Mouse (Mus musculus) layer of hippocampus, adult 2 months (tissue): ENCODE measurements at regions not wholly inside any gene's neighbourhood (a gene's known extent, or its start where the extent isn't known, plus 50 kb on each side); places are given as distances from the start of the nearest gene placed in this dataset.

Source experiments
- DNase-seq, 2 experiments: peaks; one replicate each; pipeline ENCODE4 v3.0.0; 2022; ENCODE audit warnings: low spot score in 2 of 2
- H3K27ac ChIP-seq: fragments of 200-600 bp; 2 replicates; pipeline ENCODE4 v1.8.1; 2022
- H3K4me3 ChIP-seq: fragments of 200-600 bp; 2 replicates; pipeline ENCODE4 v1.8.1; 2022; ENCODE audit warnings: mild to moderate bottlenecking
- CTCF ChIP-seq: fragments of 200-600 bp; conservative IDR thresholded peaks from 2 replicates; pipeline ENCODE4 v1.8.1; 2022; ENCODE audit warnings: antibody characterized with exemption, mild to moderate bottlenecking, moderate library complexity
- microRNA-seq, 2 experiments: library from miRNA; unstranded; fragments of <30 nt; microRNA quantifications; one replicate each; pipeline ENCODE4 v1.2.0; 2021

DNA sequence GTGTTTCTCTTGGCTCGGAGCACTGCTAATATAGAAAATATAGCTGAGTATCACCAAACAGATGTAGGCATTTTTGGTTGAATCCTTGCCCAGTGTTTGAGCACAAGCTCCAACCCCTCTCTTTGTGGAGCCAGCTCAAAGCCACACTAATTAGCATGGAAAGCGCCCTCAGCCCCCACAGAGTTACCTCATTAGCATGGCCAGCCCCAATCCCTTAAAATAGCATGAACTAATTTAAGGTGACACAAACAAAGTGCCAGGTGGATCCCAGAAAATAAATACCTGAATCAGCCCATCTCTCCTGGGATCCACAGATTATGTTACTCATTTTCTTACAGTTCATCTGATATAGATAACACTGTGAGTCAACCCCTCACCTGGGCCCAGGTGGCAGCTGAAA is 79.7 kb upstream of the Ankrd50 start:
- DNase-seq, result no peak
- Histone ChIP-seq H3K27ac (no peak overlapping the region), H3K4me3 (no peak overlapping the region)
- no peak for TF ChIP-seq CTCF

GRCm38 (mm10) chr3:38561186-38561585 is 76.5 kb upstream of the Ankrd50 start:
- H3K27ac ChIP-seq, result no peak overlapping the region
- no peak for DNase-seq
- H3K4me3 ChIP-seq, result no peak overlapping the region
- TF ChIP-seq CTCF, result no peak

DNA sequence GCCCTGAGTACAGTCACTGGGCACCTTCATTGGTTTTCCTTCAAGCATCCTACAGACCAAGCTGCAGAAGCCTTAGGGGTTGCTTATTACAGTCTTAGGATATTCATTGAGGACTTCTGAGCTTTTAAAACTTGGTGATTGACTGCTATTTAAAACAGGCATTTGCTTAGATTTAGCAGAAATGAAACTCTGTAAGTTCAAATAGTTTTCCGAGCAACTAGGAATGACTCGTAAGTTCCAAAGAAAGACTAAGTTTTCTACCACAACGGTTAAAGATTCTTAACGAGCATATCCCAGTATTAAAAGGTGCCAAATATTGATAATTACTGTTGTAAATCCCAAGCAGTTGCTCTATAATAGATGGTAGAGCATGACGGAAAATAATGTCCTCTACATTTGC is 71.3 kb upstream of the Ankrd50 start:
- no peak overlapping the region for H3K27ac ChIP-seq
- no peak for DNase-seq
- no peak overlapping the region for H3K4me3 ChIP-seq
- no peak for TF ChIP-seq CTCF

DNA sequence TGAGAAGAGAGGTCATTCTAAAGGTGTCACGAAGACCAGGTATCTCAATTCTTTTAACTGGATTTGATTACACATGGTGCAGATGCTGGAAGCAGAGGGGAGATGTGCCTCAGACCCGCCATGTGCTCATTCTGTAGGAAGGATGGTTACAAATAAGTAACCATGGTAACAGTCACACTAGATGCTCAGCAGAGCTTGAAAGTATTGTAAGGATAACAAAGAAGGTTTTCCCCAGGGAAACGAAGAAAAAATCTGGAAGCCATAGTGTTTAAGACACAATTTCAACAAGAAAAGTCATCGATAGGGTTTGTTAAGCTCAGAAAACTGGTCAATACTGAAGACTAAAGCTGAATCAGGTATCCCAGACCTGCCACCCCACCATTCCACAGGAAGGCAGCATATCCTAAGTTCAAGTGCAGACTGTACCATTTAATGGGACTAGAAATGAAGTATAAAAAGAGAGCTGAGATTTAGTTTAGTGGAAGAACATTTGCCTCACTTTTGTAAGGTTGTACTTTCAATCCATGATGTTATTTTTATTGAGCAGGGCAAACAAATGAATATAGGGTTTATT is 68.9 kb upstream of the Ankrd50 start:
- H3K27ac ChIP-seq, result no peak overlapping the region
- DNase-seq, result no peak
- TF ChIP-seq CTCF, result no peak
- no peak overlapping the region for H3K4me3 ChIP-seq

GRCm38 (mm10) chr3:38547032-38547431 is 62.4 kb upstream of the Ankrd50 start:
- H3K4me3 ChIP-seq, result no peak overlapping the region
- H3K27ac ChIP-seq, result no peak overlapping the region
- DNase-seq, result no peak
- no peak for TF ChIP-seq CTCF

DNA sequence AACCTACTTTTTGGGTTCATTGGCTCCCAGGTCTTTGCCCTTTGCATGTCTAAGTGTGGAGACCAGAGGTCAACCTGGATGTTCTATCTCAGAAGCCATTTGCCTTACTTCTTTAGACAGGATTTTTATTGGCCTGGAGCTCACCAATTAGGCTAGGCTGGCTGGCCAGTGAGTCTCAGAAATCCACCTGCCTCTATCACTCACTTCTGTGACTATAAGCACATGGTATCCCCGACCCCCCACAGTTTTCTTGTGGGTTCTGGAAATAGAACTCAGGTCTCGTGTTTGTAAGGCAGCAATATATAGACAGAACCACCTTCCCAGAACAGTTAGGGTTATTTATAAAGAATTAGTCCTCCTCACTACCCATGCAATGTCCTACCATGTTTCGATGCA is 60.9 kb upstream of the Ankrd50 start:
- Histone ChIP-seq H3K27ac (no peak overlapping the region), H3K4me3 (no peak overlapping the region)
- no peak for DNase-seq
- TF ChIP-seq CTCF, result no peak

- Histone ChIP-seq H3K27ac (no peak overlapping the region), H3K4me3 (no peak overlapping the region)
- no peak for TF ChIP-seq CTCF
- DNase-seq, result no peak
Observed at GRCm38 (mm10) chr3:38544718-38545500, 60.3 kb upstream of the Ankrd50 start.

GRCm38 (mm10) chr3:38543816-38544215 is 59.2 kb upstream of the Ankrd50 start:
- no peak overlapping the region for H3K27ac ChIP-seq
- no peak for TF ChIP-seq CTCF
- DNase-seq, result no peak
- no peak overlapping the region for H3K4me3 ChIP-seq

DNA sequence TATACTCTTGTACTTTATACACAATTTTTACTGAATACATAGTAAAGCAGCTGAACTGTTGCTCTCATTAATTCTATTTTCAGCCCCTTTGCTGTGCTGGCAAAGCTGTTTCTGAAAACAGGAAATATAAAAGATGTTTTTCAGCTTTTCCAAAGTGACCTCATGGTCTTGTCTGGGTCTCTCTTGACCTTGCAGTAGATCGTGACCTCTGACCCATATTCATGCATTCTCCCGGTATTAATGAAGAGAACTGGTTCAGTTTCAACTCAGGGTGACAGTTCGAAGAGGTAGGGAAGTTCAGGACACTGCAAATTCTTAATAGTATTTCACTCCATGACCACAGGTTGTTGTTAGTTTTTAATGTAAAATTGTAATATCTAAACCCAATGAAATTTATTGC is 56.7 kb upstream of the Ankrd50 start:
- no peak overlapping the region for H3K27ac ChIP-seq
- DNase-seq, result no peak
- no peak for TF ChIP-seq CTCF
- no peak overlapping the region for H3K4me3 ChIP-seq

- Histone ChIP-seq H3K4me3 (no peak overlapping the region), H3K27ac (no peak overlapping the region)
- no peak for DNase-seq
- no peak for TF ChIP-seq CTCF
Observed at GRCm38 (mm10) chr3:38538309-38538708, 53.7 kb upstream of the Ankrd50 start.

DNA sequence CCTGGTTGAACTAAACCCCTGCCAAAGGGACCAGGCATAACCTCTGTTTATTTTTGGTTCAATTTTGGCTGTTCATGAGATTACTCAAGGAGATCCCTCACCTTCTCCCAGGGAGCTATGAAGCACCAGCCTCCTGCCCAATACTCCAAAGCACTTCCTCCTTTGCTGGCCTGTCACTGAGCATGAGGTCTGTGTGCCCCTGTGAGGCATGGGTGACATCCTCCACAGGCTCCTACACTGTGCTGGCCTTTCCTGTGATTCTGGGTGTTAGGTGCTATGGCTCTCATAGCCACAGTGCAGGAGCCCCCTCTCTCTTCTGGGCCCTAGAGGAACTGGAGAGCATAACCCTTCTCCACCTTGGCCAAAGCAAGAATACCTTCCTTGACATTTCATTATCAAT is 53.1 kb upstream of the Ankrd50 start:
- DNase-seq, result no peak
- Histone ChIP-seq H3K4me3 (no peak overlapping the region), H3K27ac (no peak overlapping the region)
- no peak for TF ChIP-seq CTCF

Small RNAs in the stretch of these regions (microRNA-seq; reads per million reads assigned to microRNA genes)
- 0 reads per million in 2 experiments for gene Gm24462
